Mouse (Mus musculus) lung, adult 2 months (tissue): Measurements from ENCODE around the gene Klf4. TPM values are rescaled to one million over a fixed set of nuclear protein-coding genes. Genes with fewer than 3 reads are reported as not detected.

Source experiments
- DNase-seq: peaks from one replicate; pipeline ENCODE4 v3.0.0; 2022
- H3K4me1 ChIP-seq: fragments of 200-500 bp; 2 replicates; pipeline ENCODE4 v1.6.1; 2011; ENCODE audit warnings: low read length; ENCODE audit not compliant: control insufficient read depth, insufficient read depth
- H3K4me3 ChIP-seq: fragments of 200-500 bp; replicated peaks from 2 replicates; pipeline ENCODE3; 2011; ENCODE audit warnings: low read depth, mild to moderate bottlenecking, control low read depth, low read length; ENCODE audit errors: extremely low read depth
- CTCF ChIP-seq: fragments of 200-500 bp; IDR thresholded peaks from 2 replicates; pipeline ENCODE4 v1.5.1; 2011; ENCODE audit warnings: mild to moderate bottlenecking, low read length, control low read depth; ENCODE audit not compliant: insufficient read depth
- POLR2A ChIP-seq: fragments of 200-500 bp; IDR thresholded peaks from 2 replicates; pipeline ENCODE4 v1.6.1; 2011; ENCODE audit warnings: low read depth, mild to moderate bottlenecking, control low read depth, low read length, borderline replicate concordance; ENCODE audit errors: extremely low read depth
- WGBS: fragments of 180-500 bp; shearing (Covaris S2); methylation state at CpG from one replicate; pipeline ENCODE4 v1.1.7; 2018; 5-methylcytosine and 5-hydroxymethylcytosine counted together
- polyA plus RNA-seq: library from polyadenylated mRNA; depleted of rRNA; stranded (reverse); fragments of >200 nt; gene quantifications from 2 replicates; pipeline ENCODE4 v1.2.3, GENCODE M21; 2012; rRNA removed

The Klf4 gene
- polyA plus RNA-seq, 1 experiment, result 140 TPM

DNA sequence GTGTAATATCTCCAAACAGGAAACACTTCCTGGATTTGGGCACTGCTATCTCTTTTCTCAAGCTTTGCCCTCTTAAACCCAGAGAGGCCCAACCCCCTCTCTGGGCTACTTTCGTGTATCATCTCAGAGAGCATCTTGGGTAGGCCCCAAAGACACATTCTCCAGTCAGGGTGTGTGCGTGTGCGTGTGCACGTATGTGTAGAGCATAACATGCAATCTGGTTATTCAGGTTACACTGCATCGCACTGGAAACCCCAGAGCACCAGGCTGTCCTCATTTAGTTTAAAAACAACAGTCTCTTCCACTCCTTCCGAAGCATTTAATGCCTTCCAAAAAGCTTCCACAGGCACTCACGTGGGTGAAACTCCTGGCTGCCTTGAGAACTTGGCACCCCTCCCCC is 35.9 kb downstream of the Klf4 start:
- Histone ChIP-seq H3K4me1 (no peaks in the 10 kb centered on the region), H3K4me3 (no peak overlapping the region)
- TF ChIP-seq POLR2A, result no peak
- no peak for TF ChIP-seq CTCF
- WGBS, result 76% methylated on average over 7 of the region's 7 CpGs
- DNase-seq, result no peak

DNA sequence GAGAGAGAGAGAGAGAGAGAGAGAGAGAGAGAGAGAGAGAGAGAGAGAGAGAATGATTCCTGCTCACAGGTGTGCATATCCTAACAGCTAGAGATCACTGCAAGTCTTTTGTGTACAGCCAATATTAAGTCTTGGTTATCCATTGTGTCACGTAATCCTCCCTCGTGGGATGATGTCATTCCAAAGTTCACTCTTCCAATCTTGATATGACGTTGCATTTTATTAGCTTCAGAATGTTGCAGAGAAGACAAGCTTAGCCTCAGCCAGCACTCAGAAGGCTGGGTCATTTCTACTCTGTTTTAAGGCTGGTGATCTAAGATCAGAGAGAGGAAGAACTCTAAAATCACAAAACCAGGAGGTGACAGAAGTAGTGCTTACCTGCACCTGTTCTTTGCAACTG is 39.0 kb downstream of the Klf4 start:
- no peak for DNase-seq
- H3K4me1 ChIP-seq, result no peaks in the 10 kb centered on the region
- WGBS, result 72% methylated on average over 3 of the region's 3 CpGs
- no peak for TF ChIP-seq CTCF
- no peak for TF ChIP-seq POLR2A
- H3K4me3 ChIP-seq, result no peak overlapping the region

DNA sequence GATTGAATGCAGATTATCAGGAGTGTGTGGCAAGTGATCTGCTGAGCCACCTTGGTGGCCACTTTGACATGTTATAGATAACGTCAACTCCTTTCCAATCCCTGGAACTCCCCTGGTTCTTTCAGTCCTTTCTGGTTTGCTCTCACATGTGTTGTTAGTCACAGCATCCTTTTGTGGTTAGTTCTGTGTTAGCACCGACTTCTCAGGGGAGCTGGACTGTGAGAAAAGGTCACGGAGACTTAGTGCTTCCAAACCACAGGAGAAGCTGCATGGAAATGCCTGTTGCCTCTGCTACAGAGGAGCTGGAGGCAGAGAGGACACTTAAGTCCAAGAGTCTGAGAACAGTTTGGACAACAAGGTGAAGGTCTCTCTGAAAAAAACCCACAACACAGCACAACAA is 42.9 kb downstream of the Klf4 start:
- Histone ChIP-seq H3K4me1 (no peaks in the 10 kb centered on the region), H3K4me3 (no peak overlapping the region)
- DNase-seq, result no peak
- no peak for TF ChIP-seq POLR2A
- no peak for TF ChIP-seq CTCF
- WGBS, result 63% methylated on average over 3 of the region's 3 CpGs

DNA sequence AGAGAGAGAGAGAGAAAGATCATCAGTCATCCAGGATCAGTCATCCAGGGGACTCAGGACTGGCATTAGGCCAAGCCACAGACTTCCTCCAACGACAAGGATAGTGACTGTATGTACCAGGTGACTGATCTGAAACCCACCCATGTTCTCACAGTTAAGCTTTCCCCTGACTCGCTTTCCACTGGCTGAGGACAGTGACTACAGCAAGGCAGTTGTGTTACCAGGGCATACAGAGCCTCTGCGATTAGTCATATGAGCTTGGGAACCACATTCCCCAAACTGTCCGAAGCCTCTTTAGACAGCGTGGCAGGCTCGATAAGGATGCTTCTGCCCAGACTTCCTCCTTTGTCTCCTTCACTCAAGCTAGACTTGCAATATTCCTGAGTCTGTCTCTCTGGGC is 43.7 kb downstream of the Klf4 start:
- TF ChIP-seq POLR2A (no peak), CTCF (no peak)
- WGBS, result 55% methylated on average over 6 of the region's 6 CpGs

DNA sequence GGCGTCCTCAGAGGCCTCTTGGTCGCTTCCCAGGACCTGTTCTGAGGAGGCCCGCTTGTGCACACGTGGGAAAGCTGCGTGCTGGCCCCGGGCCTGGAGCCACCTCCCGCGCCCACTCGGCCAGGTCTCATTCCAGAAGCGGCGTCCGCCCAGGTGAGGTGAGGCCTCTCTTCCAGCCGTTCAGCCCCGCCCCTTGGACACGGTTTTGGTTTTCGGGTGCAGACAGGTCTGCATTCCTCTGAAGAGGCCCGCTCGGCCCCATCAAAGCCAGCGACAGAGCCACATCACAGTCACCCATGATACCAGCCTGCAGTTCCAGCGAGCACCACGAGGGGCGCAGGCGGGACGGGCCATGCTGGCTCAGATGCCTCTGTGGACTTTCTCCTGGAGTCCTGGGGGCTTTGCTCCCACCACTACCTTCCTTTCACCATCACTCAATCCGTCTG is 51.9 kb downstream of the Klf4 start:
- 24% methylated on average over 25 of the region's 25 CpGs for WGBS
- no peak for TF ChIP-seq POLR2A
- peak; percentile 85 for TF ChIP-seq CTCF
- no peak overlapping the region for H3K4me3 ChIP-seq
- H3K4me1 ChIP-seq, result no peaks in the 10 kb centered on the region
- peak; percentile 72 for DNase-seq

More for the DNA sequence above, 43.7 kb downstream of the Klf4 start:
- Histone ChIP-seq H3K4me1 (no peaks in the 10 kb centered on the region), H3K4me3 (no peak overlapping the region)
- DNase-seq, result no peak

DNA sequence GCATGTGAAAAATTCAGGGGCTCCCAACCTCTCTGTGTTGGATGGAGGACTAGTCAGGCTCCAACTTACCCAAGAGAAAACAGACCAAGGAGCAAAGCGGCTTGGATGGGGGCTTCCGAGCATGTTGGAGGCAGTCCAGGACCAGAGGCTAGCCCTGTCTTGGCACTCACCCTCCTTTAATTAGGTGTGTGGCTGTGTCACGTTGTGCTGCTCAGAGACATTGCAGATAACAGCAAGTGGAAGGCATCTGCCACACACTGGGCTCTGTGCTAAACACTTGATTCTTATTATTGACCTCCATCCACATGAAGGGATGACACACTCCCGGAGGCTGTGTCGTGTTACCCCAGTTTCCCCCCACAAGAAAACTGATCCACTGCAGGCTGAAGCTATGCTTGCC is 53.9 kb downstream of the Klf4 start:
- no peaks in the 10 kb centered on the region for H3K4me1 ChIP-seq
- no peak for TF ChIP-seq POLR2A
- no peak for DNase-seq
- H3K4me3 ChIP-seq, result no peak overlapping the region
- WGBS, result 60% methylated on average over 5 of the region's 5 CpGs

DNA sequence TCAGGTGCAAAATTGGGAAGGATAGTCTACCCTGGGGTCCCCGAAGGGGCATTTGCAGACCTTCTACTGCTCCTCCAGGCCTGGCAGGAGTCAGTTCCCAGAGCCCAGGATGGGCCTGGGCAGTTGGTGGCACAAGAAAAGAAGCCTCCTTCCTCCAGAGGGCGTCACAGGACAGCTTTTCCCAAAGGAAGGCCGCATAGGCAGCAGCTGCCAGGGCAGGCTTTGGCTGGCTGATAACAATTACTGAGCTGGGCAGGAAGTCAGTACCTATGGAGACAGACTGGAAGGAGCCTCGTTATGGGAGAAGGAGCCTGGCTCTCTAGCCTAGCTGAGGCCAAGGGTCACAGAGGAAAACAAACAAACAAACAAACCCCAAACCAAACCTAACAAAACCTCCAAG is 54.3 kb downstream of the Klf4 start:
- 44% methylated on average over 4 of the region's 4 CpGs for WGBS
- TF ChIP-seq CTCF (peak; percentile 31; the same call in 1 of the 2 replicates), POLR2A (no peak)
- H3K4me1 ChIP-seq, result no peaks in the 10 kb centered on the region
- peak; percentile 8 for DNase-seq
- H3K4me3 ChIP-seq, result no peak overlapping the region

DNA sequence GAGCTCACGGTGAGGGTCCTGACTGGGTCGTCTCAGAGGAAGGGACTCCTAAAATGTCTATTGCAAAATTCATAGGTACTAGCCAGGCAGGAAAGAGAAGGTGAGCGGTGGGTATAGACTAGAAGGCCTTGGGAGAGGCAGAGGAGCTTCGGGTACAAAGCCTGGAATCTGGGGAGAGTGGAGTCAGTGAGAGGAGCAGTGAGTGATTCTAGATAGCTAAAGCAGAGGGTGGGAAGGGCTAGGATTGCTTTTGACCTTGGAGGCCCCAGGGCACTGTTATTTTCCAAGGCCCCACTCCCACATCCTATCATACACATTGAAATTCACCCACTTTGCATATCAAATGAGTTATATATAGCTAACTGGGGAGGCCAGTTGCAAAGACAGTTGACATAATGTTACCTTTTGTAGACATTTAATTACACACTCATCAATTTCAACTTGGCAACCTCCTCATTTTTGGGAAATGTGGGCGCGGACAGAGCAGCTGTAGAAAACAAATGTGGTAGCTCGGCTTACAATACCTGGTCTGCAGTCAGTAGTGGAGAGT is 55.0 kb downstream of the Klf4 start:
- 87% methylated on average over 7 of the region's 7 CpGs for WGBS
- no peaks in the 10 kb centered on the region for H3K4me1 ChIP-seq
- no peak for DNase-seq
- no peak overlapping the region for H3K4me3 ChIP-seq
- TF ChIP-seq CTCF (no peak), POLR2A (no peak)

Other genes starting within 250 kb of the Klf4 start
- 212 and 283 TPM in 2 replicates for gene Rad23b, start 182.4 kb downstream of the Klf4 start, polyA plus RNA-seq